Mouse (Mus musculus): ENCODE data around the gene Sox6. TPM values are rescaled to one million over a fixed set of nuclear protein-coding genes. Genes with fewer than 3 reads are reported as not detected.

Sox6 gene
- total RNA-seq, 1 experiment, result 1.2 TPM

DNA sequence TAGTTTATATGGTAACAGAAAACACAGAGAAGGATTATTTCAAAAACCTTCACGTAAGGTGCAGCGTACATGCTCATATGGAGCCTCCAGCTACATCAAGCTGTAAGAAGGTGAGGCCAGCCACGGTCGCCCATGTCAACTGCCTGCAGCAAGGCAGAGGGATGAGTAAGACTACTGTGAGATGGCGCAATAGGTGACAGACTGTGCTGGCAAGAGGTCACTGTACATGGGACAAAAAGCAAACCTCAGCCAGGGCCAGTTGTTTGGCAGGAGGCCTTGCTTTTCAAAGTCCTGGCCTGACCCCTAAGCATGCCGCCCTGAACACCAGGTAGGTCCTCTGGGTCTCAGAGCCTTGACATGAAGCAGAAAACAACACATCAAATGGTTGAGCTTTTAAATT, 194.2 kb downstream of the Sox6 start:
- Histone ChIP-seq H3K4me3 (ENCODE audit: insufficient read depth in 1 of 2, low read depth in 1 of 2, low read length in 2 of 2, poor library complexity in 1 of 2, severe bottlenecking in 1 of 2) (no peak overlapping the region), H3K9me3 (ENCODE audit: control insufficient read depth, insufficient read depth, low read depth, low read length) (no peaks in the 10 kb centered on the region), H3K27ac (ENCODE audit: insufficient read depth, low read depth, low read length, poor library complexity, severe bottlenecking) (no peak overlapping the region), H3K36me3 (ENCODE audit: control insufficient read depth, insufficient read depth, low read length, poor library complexity, severe bottlenecking) (no peaks in the 10 kb centered on the region), H3K9ac (ENCODE audit: insufficient read depth, low read depth, low read length, poor library complexity, severe bottlenecking) (no peak overlapping the region), H3K4me1 (ENCODE audit: control insufficient read depth in 2 of 2, insufficient read depth in 2 of 2, low read length in 2 of 2, poor library complexity in 1 of 2) (no peaks in the 10 kb centered on the region)
- TF ChIP-seq CHD2 (IDR thresholded peaks at IDR 0.05; ENCODE audit: low read depth, low read length), result no peak
- no peak for TF ChIP-seq HCFC1 (IDR thresholded peaks at IDR 0.05; ENCODE audit: borderline replicate concordance, insufficient read depth, low read length)
- no peak for DNase-seq (ENCODE audit: low read depth, low spot score)
- in situ Hi-C loops (cut with MboI; ENCODE audit: low sequenced_read_pairs in 2 of 2, unreplicated experiment in 2 of 2), result no loop called here

DNA sequence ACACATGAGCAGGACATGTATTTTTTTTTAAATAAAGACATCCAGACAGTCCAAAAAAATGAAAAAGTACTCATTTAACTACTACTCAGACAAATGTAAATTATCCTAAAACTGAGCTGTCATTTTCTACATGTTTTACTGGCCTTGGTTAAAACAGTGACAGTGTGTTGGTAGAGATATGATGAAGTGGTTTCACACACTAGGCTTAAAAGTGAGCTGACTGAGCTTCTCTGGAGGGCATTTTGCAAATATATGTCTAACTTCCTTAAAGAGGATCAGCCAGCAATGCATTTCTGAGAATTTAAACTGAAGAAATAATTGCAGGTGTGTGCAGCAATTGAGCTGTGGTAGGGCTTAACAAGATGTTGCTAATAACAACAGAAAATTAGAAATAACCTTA, 196.3 kb downstream of the Sox6 start:
- no peak overlapping the region for H3K27ac ChIP-seq (ENCODE audit: insufficient read depth, low read depth, low read length, poor library complexity, severe bottlenecking)
- no peaks in the 10 kb centered on the region for H3K9me3 ChIP-seq (ENCODE audit: control insufficient read depth, insufficient read depth, low read depth, low read length)
- no peaks in the 10 kb centered on the region for H3K36me3 ChIP-seq (ENCODE audit: control insufficient read depth, insufficient read depth, low read length, poor library complexity, severe bottlenecking)
- in situ Hi-C loops (cut with MboI; ENCODE audit: low sequenced_read_pairs in 2 of 2, unreplicated experiment in 2 of 2), result no loop called here
- H3K4me1 ChIP-seq (ENCODE audit: control insufficient read depth in 2 of 2, insufficient read depth in 2 of 2, low read length in 2 of 2, poor library complexity in 1 of 2), result no peaks in the 10 kb centered on the region
- no peak for TF ChIP-seq HCFC1 (IDR thresholded peaks at IDR 0.05; ENCODE audit: borderline replicate concordance, insufficient read depth, low read length)
- no peak for TF ChIP-seq ZC3H11A (IDR thresholded peaks at IDR 0.05; ENCODE audit: borderline replicate concordance, low read depth, low read length)
- no peak for TF ChIP-seq CHD2 (IDR thresholded peaks at IDR 0.05; ENCODE audit: low read depth, low read length)
- no peak for TF ChIP-seq MAFK (IDR thresholded peaks at IDR 0.05; ENCODE audit: insufficient read depth, low read depth, low read length)
- no peak for TF ChIP-seq ZNF384 (IDR thresholded peaks at IDR 0.05; ENCODE audit: low read depth, low read length)
- no peak for DNase-seq (ENCODE audit: low read depth, low spot score)
- no peak overlapping the region for H3K4me3 ChIP-seq (ENCODE audit: insufficient read depth in 1 of 2, low read depth in 1 of 2, low read length in 2 of 2, poor library complexity in 1 of 2, severe bottlenecking in 1 of 2)
- H3K9ac ChIP-seq (ENCODE audit: insufficient read depth, low read depth, low read length, poor library complexity, severe bottlenecking), result no peak overlapping the region

GRCm38 (mm10) chr7:115840613-115841012, 198.0 kb downstream of the Sox6 start:
- Histone ChIP-seq H3K4me1 (ENCODE audit: control insufficient read depth in 2 of 2, insufficient read depth in 2 of 2, low read length in 2 of 2, poor library complexity in 1 of 2) (no peaks in the 10 kb centered on the region), H3K4me3 (ENCODE audit: insufficient read depth in 1 of 2, low read depth in 1 of 2, low read length in 2 of 2, poor library complexity in 1 of 2, severe bottlenecking in 1 of 2) (no peak overlapping the region), H3K9me3 (ENCODE audit: control insufficient read depth, insufficient read depth, low read depth, low read length) (no peaks in the 10 kb centered on the region), H3K36me3 (ENCODE audit: control insufficient read depth, insufficient read depth, low read length, poor library complexity, severe bottlenecking) (no peaks in the 10 kb centered on the region), H3K27ac (ENCODE audit: insufficient read depth, low read depth, low read length, poor library complexity, severe bottlenecking) (no peak overlapping the region), H3K9ac (ENCODE audit: insufficient read depth, low read depth, low read length, poor library complexity, severe bottlenecking) (no peak overlapping the region)
- in situ Hi-C loops (cut with MboI; ENCODE audit: low sequenced_read_pairs in 2 of 2, unreplicated experiment in 2 of 2), result no loop called here
- no peak for TF ChIP-seq ZC3H11A (IDR thresholded peaks at IDR 0.05; ENCODE audit: borderline replicate concordance, low read depth, low read length)
- TF ChIP-seq ZNF384 (IDR thresholded peaks at IDR 0.05; ENCODE audit: low read depth, low read length), result no peak
- no peak for TF ChIP-seq CHD2 (IDR thresholded peaks at IDR 0.05; ENCODE audit: low read depth, low read length)
- no peak for TF ChIP-seq HCFC1 (IDR thresholded peaks at IDR 0.05; ENCODE audit: borderline replicate concordance, insufficient read depth, low read length)
- TF ChIP-seq MAFK (IDR thresholded peaks at IDR 0.05; ENCODE audit: insufficient read depth, low read depth, low read length), result no peak
- DNase-seq (ENCODE audit: low read depth, low spot score), result no peak

DNA sequence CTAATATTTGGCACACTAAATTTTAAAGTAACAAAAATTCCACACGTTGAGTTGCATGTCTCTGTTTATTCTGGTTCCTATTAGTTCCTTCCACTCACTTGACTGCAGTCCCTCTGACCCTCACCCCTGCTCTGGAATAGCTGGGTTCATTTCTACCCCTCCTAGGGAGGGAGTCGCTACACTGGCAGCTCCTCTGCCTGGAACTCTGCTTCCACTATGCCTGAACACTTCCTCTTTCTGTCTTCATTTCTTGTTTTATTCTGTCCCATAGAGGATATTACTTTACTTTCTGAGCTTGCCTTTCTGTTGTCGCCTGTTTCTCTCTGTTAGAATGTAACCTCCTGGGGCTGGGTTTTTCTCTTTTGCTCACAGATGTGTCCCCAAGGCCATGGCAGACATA, 203.6 kb downstream of the Sox6 start:
- H3K36me3 ChIP-seq (ENCODE audit: control insufficient read depth, insufficient read depth, low read length, poor library complexity, severe bottlenecking), result no peaks in the 10 kb centered on the region
- H3K27ac ChIP-seq (ENCODE audit: insufficient read depth, low read depth, low read length, poor library complexity, severe bottlenecking), result no peak overlapping the region
- no peaks in the 10 kb centered on the region for H3K9me3 ChIP-seq (ENCODE audit: control insufficient read depth, insufficient read depth, low read depth, low read length)
- no peak for DNase-seq (ENCODE audit: low read depth, low spot score)
- TF ChIP-seq ZC3H11A (IDR thresholded peaks at IDR 0.05; ENCODE audit: borderline replicate concordance, low read depth, low read length) (no peak), ZNF384 (IDR thresholded peaks at IDR 0.05; ENCODE audit: low read depth, low read length) (no peak), CHD2 (IDR thresholded peaks at IDR 0.05; ENCODE audit: low read depth, low read length) (no peak), MAFK (IDR thresholded peaks at IDR 0.05; ENCODE audit: insufficient read depth, low read depth, low read length) (no peak), HCFC1 (IDR thresholded peaks at IDR 0.05; ENCODE audit: borderline replicate concordance, insufficient read depth, low read length) (no peak)
- H3K9ac ChIP-seq (ENCODE audit: insufficient read depth, low read depth, low read length, poor library complexity, severe bottlenecking), result no peak overlapping the region
- no peak overlapping the region for H3K4me3 ChIP-seq (ENCODE audit: insufficient read depth in 1 of 2, low read depth in 1 of 2, low read length in 2 of 2, poor library complexity in 1 of 2, severe bottlenecking in 1 of 2)
- in situ Hi-C loops (cut with MboI; ENCODE audit: low sequenced_read_pairs in 2 of 2, unreplicated experiment in 2 of 2), result no loop called here
- H3K4me1 ChIP-seq (ENCODE audit: control insufficient read depth in 2 of 2, insufficient read depth in 2 of 2, low read length in 2 of 2, poor library complexity in 1 of 2), result no peaks in the 10 kb centered on the region; a peak in 1 of 4 replicates

DNA sequence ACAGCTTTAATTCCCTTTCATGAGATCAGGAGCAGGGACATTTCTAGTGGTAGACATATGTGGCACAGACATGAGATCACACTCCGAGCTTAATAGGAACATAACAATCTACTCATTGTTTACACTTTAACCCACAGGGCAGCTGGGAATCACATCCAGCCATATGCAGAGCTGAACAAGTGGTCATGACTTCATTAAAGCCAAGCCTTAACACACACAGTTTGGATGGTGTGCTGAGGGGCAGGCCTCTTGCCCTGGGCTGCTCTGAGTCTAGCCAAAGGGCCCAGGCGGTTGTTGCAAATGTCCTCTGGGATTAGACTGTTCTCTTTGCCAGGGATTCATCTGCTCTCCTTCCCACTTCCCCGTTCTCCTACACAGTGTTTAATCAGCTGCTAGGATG, 204.9 kb downstream of the Sox6 start:
- TF ChIP-seq CHD2 (IDR thresholded peaks at IDR 0.05; ENCODE audit: low read depth, low read length), result no peak
- no peak for TF ChIP-seq HCFC1 (IDR thresholded peaks at IDR 0.05; ENCODE audit: borderline replicate concordance, insufficient read depth, low read length)
- TF ChIP-seq ZC3H11A (IDR thresholded peaks at IDR 0.05; ENCODE audit: borderline replicate concordance, low read depth, low read length), result no peak
- TF ChIP-seq MAFK (IDR thresholded peaks at IDR 0.05; ENCODE audit: insufficient read depth, low read depth, low read length), result no peak
- Histone ChIP-seq H3K36me3 (ENCODE audit: control insufficient read depth, insufficient read depth, low read length, poor library complexity, severe bottlenecking) (no peaks in the 10 kb centered on the region), H3K9me3 (ENCODE audit: control insufficient read depth, insufficient read depth, low read depth, low read length) (no peaks in the 10 kb centered on the region), H3K4me1 (ENCODE audit: control insufficient read depth in 2 of 2, insufficient read depth in 2 of 2, low read length in 2 of 2, poor library complexity in 1 of 2) (no peaks in the 10 kb centered on the region; a peak in 1 of 4 replicates), H3K9ac (ENCODE audit: insufficient read depth, low read depth, low read length, poor library complexity, severe bottlenecking) (no peak overlapping the region), H3K4me3 (ENCODE audit: insufficient read depth in 1 of 2, low read depth in 1 of 2, low read length in 2 of 2, poor library complexity in 1 of 2, severe bottlenecking in 1 of 2) (no peak overlapping the region), H3K27ac (ENCODE audit: insufficient read depth, low read depth, low read length, poor library complexity, severe bottlenecking) (no peak overlapping the region)
- no peak for DNase-seq (ENCODE audit: low read depth, low spot score)
- in situ Hi-C loops (cut with MboI; ENCODE audit: low sequenced_read_pairs in 2 of 2, unreplicated experiment in 2 of 2), result no loop called here
